Mouse (Mus musculus) NIH3T3 (cell line): ENCODE data around the gene Dyrk4.

Source experiments
- DNase-seq: peaks from one replicate; pipeline ENCODE4 v3.0.0-alpha.2; 2012; ENCODE audit warnings: low read depth

Gene Dyrk4

DNA sequence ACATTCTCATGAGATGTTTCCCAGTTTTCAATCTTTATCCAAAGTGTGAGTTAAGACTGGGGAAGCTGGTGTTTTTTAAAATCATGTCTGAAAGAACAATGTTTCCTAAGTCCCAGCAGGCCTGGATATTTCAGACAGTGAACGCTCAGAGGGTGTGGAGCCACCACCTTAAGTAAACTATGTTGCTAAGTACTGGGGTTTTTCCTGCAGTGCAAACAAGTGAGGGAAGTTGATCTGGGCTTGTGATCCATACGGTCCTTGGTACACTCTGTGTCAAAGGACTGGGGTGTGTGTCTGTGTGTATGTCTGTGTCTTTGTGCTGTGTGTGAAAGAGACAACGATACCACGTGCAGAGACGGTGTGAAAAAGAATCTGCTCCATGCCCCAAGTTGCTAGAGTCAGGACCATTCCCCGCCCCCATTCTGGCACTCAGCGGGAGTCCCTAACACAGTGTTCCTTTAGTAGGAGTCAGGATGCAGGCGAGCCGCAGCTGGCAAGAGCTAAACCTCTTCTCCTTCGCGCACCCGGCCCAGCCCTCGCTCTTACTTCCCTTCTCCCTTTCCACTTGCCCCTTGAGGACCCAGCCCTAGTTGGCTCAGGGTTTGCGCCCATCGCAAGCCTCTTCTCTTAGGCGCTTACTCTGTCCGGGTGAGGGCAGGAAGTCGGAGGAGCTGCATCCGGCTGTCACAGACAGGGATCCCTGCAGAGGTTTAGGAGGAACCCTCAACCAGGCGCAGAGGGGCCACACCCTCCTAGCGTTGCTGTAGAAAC lies at the start of gene Dyrk4:
TSS of gene Dyrk4 (minus strand) at position 729 of the 771 bp plus-strand sequence.
- no peak for DNase-seq

DNA sequence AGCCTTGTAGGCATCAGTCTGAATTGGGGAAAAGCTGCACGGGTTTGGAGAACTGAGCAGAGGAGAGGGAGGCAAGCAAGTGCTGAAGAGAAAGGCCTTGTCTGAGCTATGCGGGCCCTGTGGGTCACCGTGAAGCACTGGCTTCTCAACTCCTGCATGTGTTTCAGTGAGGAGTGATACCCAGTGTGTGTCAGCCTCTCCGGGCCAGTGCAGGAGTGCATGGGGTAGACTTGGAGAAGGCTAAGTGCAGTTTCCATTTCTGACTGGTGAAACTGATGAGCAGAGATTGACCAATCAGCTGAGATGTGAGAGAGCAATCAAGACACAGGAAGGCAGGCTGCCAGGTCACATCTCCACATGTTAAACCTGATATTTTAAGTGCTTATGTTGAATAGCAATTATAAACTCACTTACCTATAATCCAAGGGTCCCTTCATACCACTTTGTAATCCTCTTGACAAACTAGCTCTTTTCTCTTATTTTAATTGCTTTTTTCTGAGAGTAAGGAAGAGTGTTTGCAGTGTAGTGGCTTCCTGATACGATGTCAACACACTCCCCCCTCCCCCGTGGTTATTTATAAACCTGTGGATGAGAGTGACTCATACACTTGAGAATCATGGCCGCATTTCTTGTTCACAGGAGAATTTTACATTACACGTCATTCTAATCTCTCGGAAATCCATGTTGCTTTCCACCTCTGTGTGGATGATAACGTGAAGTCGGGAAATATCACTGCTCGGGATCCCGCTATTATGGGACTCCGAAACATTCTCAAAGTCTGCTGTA lies 44.8 kb upstream of the Dyrk4 start:
- peak; percentile 84 for DNase-seq

DNA sequence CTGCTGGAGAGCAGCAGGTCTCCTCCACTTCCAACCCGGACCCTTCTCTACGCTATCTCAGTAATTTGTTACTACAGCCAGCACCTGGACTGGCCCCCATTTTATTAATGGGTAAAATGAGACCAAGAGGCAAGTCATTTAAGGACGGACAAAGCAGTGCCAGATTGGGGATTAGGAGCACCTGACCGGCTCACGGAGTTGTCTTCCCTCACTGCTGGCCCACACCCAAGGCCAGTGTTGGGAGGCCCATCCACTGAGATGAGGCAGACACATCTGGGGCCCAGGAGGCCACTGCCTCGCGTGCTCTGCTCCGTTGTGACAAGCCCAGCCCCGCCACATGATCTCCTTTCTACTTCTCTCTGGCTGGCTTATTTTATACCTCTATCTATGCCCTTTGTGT lies 41.8 kb upstream of the Dyrk4 start:
- DNase-seq, result no peak

DNA sequence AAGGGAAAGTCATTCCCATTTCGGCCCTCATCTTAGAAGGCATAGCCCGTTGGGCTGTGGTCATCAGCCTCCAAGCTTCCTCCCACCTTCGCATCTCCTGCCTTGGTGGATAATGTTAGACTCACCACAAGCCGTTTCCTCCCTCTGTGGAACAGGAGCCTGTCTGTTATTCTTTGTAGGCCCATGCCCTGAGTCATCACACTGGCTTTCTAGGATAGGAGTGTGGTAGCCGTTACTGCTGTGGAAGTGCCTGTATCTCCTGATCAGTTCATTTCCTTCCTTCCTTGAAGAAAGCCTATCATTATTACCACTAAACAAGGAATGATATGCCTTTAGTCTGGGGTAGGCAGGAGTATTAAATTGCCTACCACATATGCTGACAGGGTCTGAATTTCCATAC lies 41.1 kb upstream of the Dyrk4 start:
- peak; percentile 24 for DNase-seq

DNA sequence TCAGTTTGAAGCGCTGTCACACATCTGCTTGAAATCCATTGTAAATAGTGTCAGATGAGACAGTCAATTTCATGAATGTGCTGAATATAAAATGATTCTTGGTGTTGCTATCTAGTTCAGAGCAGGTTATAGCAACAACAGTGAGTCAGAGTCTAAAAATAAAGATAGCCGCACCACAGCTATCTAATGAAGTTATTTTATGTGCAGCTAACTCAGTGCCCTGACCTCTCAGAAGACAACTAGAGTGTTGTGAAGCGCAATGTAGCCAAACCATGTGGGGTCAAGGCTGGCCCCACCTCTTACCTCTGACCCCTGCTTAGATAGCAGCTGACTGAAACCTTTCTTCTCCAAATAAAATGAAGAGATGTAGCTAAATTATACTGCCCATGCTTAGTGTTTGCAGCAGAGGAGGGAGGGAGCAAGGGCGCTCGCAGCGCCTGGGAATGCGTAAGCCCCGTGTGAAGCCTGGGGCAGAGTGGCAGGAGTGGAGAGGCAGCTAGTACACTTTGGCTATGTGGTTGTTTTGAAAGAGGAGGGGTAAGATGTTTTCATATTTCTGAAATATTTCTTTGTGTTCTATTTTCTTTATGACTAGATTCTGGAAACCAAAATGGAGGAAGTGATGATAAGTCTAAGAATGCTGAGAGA lies 39.9 kb upstream of the Dyrk4 start:
- DNase-seq, result peak; percentile 56

DNA sequence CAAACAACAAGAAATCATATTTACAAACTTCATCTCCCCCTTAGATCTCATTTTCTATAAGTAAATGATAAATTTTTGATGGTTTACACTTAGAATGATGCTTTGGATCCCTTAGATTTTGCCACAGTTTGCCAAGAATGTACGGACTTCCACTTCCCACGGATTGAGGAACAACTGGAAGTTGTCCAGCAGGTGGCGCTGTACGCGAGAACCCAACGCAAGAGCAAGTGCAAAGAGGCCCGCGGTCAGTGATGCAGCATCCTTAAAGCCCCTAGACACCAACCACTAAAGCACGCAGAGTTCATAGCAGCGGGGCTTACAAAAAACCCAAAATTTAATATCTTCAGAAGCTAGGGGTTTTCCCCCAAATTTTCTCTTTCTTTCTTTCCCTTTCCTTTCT lies 34.1 kb upstream of the Dyrk4 start:
- peak; percentile 94 for DNase-seq

DNA sequence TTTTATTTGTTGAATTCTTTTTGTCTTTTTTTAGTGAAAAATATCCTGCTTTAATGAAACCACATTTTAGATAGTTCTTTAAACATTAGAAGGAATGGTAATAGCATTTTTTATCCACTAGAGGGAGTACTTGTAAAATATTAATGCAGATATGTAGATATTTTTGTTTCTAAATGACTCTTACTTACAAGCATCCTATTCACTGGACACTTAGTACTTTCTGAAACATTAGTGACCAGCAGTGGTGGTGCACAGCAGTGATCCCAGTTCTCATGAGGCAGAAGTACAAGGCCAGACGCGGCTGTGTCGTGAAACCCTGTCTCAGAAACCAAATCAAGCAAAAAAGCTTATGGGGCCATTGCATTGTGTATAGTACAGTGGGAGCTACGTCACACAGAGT lies 26.7 kb upstream of the Dyrk4 start:
- DNase-seq, result peak; percentile 64

DNA sequence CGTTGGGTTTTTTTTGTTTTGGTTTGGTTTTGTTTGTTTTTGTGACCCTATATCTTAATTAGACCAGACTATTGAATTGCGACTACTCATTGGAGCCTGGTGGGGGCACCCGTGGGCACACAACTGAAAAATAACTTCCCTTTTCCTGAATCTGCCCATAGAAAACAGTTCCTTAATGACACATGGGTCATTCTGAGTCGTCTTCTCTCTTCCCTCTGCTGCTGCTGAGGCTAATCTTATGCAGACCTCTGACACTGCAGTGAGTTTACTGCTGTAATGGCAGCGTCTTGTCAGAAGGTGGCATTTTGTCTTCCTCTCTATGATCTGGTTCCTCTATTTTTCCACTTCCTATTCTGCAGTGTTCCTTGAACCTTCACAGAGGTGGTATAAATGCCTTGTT lies 18.8 kb upstream of the Dyrk4 start:
- peak; percentile 57 for DNase-seq

DNA sequence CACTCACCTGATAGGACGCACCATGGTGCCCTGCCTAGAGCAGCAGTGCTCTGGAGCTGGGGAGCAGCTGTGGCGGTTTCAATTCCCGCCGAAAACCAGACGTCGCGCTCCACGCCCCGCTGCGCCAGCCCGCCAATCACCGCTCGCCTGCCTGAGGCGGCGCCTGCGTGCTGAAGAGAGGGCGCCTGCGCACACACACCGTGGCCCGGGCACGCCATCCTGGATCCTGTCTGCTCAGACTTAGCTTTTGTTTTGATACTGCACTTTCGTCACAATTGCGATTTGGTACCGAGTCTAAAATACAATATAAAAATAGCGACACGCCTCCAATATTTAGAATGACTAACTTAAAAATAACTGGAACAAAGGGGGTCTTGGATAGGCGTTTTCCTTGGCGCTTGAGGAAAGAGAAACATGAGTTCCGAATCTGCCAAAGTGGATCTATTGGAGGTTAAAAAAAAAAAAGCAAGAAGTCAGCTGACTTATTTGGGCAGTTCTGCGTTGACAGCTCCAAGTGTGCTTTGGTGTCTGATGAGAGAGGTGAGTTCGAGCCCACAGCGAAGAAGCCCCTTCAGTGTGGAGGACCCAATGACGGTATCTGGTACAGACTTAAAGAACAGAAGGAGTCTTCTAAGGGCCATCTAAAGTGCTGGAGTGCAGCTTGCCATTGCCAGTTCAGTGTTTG lies 18.0 kb upstream of the Dyrk4 start, which contains the start of the genes Rad51ap1 and D6Wsu163e:
TSS of gene Rad51ap1 (minus strand) at position 101 of the 685 bp plus-strand sequence.
TSS of gene D6Wsu163e (plus strand) at position 476 of the 685 bp plus-strand sequence.
- DNase-seq, result peak; percentile 98

DNA sequence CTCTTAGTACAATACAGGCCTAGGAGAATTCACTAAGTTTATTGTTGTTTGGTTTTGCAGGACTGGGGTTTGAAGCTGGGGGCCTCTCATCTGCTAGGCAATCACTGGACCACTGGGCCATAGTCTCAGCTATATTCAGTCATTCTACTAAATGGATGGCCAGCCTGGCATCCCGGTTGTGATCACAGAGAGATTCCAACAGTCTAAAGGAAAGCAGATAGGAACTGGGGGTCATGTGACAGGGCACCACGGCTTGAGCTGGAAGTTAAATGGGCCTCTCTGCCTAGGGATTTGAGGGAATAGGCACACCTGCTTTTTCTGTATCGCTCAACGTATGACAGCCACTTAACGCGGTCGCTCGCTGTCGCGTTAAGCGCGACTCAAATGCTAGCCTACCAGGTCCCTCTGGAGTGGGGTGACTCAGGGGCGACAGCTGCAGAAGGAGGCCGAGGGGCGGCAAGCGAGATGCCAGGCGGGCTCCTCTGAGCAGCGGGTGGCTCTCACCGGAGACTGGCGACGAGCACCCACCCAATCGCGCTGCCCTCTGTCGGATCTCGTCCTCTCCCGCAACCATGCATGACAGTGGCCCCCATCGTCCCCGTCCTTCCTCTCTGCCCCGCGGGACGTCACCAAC lies 17.3 kb upstream of the Dyrk4 start:
- no peak for DNase-seq

DNA sequence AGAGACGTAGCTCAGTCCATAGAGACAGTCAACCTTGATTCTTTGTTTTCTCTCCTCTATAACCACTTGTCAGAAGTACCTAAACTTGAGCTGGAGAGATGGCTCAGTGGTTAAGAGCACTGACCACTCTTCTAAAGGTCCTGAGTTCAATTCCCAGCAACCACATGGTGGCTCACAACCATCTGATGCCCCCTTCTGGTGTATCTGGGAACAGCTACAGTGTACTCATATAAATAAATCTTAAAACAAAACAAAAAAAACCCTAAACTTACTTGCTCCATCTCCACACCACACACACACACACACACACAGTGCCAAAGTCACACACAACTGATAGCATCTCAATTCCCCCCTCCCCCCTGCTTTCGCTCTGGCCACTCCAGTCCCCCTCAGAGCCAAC lies 16.4 kb upstream of the Dyrk4 start:
- DNase-seq, result no peak

DNA sequence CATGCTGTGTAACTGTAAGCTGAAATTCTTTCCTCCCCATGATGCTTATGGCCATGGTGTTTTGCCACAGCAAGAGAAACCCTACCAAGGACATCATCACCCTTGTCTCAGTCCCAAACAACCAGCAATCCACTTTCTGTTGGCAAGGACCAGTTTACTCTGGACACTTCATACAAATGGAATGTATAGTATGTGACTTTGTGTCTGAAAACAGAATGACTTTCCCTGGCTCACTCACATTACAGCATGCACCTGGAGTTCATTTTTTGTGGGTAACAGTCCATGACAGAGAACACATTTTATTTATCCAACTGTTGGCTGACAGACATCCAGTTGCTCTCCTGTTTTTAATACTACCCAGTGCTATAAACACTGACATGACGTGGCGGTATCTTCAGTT lies 11.3 kb upstream of the Dyrk4 start:
- peak; percentile 32 for DNase-seq

DNA sequence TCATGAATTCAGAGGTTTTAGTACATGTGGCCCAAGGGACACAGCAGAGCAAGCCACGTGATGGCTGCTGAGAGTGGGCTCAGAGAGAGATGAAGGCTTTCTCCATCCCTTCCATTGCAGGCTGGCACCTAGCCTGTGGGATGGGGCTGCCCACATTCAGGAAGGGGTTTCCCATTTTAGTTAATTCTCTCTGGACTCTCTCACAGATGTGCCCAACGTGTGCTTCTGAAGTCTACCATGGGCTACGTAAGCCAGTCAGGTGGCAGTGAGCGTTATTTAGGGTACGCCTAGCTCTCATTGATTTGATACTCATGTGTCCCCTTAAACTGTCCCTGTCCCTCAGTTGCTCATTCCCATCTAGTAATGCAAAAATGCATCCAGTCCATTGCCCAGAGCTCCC lies 6.7 kb downstream of the Dyrk4 start:
- DNase-seq, result no peak

DNA sequence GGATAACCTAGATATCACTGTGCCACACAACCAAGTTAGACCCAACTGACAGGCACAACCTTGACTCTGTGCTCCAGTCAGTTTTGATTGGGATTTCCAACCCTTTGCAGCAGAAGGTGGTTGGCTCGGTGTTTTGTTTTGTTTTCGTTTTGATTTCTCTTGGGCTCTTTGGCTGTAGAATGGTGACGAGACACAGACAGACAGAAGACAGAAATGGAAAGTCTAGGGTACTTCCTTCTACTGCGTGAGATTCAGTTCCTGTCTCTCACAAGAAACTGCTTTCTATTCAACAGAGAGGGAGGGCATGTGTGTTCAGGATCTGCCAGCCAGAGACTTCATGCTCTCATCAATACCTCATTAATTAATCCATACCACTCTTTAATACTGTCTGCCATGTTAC lies 10.9 kb downstream of the Dyrk4 start:
- no peak for DNase-seq

DNA sequence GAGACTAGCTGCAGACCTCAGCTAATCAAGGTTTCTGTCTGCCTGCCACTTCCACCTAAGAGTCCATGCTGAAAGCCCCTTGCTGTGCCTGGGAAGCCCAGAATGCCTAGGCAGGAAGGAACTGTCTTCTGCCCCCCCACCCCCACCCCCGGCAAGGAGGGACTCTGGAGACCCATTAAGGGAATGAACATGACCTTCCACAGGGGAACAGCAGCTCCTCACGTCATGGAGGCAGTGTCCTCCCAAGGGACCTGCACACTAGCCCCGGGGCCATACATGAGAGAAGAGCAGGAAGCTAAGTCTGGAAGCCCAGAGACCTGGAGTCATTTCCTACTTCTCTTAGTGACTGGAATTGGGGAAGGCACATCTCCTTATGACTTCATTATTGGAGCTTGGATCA lies 13.8 kb downstream of the Dyrk4 start:
- no peak for DNase-seq

DNA sequence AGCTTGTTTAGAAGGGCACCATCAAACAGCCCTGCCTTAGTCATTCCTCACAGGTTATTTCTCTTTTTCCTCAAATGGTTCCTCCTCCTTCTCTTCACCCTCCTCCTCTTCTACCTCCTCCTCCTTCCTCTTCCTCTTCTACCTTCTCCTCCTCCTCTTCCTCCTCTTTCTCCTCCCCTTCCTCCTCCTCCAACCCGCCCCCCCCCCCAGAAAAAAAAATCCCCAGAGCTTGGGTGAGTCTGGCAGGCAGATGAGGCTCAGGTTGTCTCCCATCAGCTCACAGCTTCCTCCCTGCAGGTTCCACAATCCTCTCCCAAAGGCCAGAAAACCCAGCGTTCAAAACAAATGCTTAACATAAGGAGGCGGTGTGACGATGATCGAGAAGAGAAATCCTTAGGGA lies 14.3 kb downstream of the Dyrk4 start:
- no peak for DNase-seq

DNA sequence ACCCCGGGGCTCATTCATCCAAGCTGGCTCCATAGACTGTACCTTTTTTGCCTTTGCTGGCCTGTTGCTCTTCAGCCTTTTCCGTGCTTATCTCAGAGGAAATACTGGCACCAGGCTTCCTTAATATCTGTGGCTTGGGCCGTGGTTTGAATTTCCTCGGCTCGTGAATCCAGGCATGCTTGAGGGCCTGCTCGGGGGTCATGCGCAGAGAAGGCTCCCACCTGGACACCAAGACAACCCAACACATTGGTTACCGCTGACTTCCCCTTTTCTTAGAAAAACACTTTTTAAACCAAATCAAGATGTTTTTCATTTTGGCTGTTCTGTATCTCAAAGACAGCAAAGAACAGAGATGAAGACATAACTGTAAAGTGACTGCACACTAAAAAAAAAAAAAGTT lies 44.5 kb downstream of the Dyrk4 start:
- DNase-seq, result no peak

DNA sequence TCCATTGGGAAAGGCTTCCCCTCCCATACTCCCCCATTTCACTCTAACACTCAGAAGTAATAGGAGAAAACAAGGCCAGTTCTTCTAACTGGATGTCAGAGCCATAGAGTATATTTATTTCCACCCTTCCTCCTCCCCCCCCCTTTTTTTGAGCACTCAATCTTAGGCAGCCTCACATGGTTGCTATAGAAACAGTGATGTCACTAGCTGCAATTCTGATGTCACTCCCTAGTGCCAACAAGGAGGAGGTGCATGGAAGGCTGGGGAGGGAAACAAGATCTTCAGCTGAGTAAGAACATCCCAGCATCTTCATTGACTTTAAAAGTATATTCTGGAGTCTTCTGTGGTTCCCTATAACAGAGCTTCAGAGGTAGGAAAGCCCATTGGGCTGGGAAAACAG lies 68.8 kb downstream of the Dyrk4 start, which contains the start of gene Akap3:
TSS of gene Akap3 (plus strand) at position 218 of the 400 bp plus-strand sequence.
- DNase-seq, result peak; percentile 32

DNA sequence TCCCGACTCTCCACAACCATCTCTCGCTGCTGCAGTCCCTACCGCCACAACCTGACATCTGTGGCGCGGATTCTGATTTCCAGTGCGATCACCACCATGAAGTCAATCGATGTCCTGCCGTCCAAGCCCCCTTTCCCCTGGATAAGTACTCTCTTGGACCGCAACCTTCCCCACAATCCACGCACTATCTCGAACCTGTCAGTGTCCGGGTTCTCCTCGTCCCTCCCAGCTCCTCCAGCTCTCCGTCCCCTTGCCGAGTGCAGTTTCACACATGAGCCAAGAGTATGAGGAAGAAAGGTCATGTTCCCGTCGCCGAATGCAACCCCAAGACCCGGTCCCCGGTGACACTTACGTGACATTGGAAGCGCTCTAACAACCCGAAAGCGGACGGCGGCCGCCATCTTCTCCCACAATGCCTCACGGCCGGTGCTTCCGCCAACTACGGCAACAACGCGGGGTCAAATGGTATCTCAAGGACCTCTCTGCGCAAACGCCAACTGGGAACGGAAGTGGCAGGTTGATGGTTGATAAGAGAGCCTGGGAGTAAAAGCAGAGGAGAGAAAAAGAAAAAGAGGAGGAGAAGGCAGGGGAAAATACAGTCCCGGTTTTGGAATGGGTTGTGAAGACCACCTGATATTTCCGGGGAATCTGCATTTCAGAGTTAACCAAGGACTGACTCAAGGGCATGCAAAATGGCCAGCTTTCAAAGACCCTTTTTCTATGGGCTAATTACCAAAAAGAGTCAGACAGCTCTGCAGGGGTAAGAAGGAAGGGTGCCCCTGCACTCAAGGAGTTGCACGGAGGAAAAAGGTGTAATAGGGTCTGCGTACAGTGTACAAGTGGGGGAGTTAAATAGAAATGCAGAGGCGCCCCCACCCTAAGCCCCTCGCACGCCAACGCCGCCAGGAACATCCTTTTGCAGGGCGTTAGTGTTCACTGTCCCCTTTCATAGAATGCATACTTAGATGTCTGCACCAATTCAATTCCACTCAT lies 72.6 kb downstream of the Dyrk4 start, which contains the start of gene Ndufa9:
TSS of gene Ndufa9 (minus strand) at position 425 of the 993 bp plus-strand sequence.
- DNase-seq, result peak; percentile 96

DNA sequence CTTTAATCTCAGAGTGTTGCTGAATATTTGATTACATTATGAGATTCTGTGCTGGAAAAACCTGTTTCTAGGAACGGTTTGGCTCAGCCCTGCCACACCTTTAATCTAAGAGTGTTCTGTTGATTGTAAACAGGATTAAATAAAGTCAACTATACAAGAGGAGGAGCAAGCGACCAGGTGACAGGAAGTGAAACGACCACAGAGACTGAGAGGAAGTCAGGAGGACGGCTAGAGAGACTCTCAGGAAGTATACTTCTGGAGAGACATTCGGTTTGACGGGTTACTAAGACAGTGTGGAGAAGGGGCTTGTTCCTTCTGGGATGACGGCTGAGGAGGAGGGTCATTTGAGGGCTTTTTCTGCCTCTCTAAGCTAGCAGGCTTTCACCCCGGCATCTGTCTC lies 85.0 kb downstream of the Dyrk4 start:
- DNase-seq, result no peak
